Mouse (Mus musculus) retina, adult 2 months (tissue): ENCODE results near the gene Ccdc61.

Experiments
- DNase-seq: peaks from one replicate; pipeline ENCODE4 v3.0.0-alpha.2; 2012; ENCODE audit warnings: low read depth, low spot score

Gene Ccdc61

GRCm38 (mm10) chr7:18858310-18858916 is 51.8 kb downstream of the Ccdc61 start:
- DNase-seq: no peak

- DNase-seq: no peak
Observed at GRCm38 (mm10) chr7:18848395-18848794, 61.8 kb downstream of the Ccdc61 start.

GRCm38 (mm10) chr7:18844811-18845210 is 65.4 kb downstream of the Ccdc61 start:
- no peak for DNase-seq

GRCm38 (mm10) chr7:18841174-18841567 is 69.0 kb downstream of the Ccdc61 start:
- no peak for DNase-seq
